Mouse (Mus musculus): ENCODE measurements around the gene Rcn3. TPM values are rescaled to one million over a fixed set of nuclear protein-coding genes. Genes with fewer than 3 reads are reported as not detected.
A peak's percentile ranks its signal among the peaks of the same experiment; 100 is the strongest.

Rcn3 gene
- polyA plus RNA-seq, 1 experiment from 2014 or later: 93.8 TPM

- 94% methylated on average over 37 of the region's 38 CpGs for WGBS
- 0 out of 2 replicates have a peak overlapping the region, but pooled peaks have one; percentile 6 for H3K9ac ChIP-seq
Observed at GRCm38 (mm10) chr7:45048001-45048890, 43.8 kb downstream of the Rcn3 start.

DNA sequence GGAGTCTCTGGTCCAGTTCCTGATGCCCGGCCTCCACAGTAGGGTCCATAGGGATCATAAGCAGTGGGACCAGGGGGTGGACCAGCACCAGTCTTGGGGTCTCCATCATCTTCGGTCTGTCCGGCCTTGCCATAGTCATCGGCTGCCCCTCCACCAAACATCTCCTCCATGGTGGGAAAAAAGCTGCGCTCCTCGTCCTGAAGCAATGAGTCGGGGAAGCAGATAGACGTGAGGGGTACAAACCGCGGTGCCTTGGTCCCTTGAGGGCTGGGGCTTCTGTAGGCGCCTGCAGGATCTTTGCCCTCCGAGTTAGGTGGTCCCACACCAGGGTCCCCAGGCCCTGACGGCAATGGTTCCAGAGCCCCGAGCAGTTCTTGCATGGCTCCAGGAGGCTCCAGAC, 44.5 kb downstream of the Rcn3 start:
- no peaks in the 10 kb centered on the region for H3K9me3 ChIP-seq
- peaks cover 79% of the 10 kb centered on the region for H3K36me3 ChIP-seq
- no peak overlapping the region for H3K27ac ChIP-seq
- H3K4me3 ChIP-seq: no peak overlapping the region
- H3K9ac ChIP-seq: no peak overlapping the region
- no peaks in the 10 kb centered on the region for H3K27me3 ChIP-seq
- peaks cover 36% of the 10 kb centered on the region for H3K4me1 ChIP-seq (replicated peaks)
- 96% methylated on average over 14 of the region's 14 CpGs for whole genome bisulfite sequencing
- ATAC-seq (ENCODE audit: low FRiP score): no peak
- H3K4me2 ChIP-seq: no peak overlapping the region

More at GRCm38 (mm10) chr7:45048001-45048890, 43.8 kb downstream of the Rcn3 start:
- Histone ChIP-seq H3K4me2 (no peak overlapping the region), H3K36me3 (peaks cover 71% of the 10 kb centered on the region), H3K9me3 (no peaks in the 10 kb centered on the region), H3K4me3 (no peak overlapping the region), H3K27ac (0 out of 2 replicates have a peak overlapping the region, but pooled peaks have one; percentile 2), H3K4me1 (replicated peaks) (peaks cover 36% of the 10 kb centered on the region), H3K27me3 (no peaks in the 10 kb centered on the region)
- ATAC-seq (ENCODE audit: low FRiP score): no peak

GRCm38 (mm10) chr7:45046853-45047350, 45.1 kb downstream of the Rcn3 start:
- Histone ChIP-seq H3K4me2 (no peak overlapping the region), H3K4me3 (no peak overlapping the region), H3K4me1 (replicated peaks) (peaks cover 35% of the 10 kb centered on the region), H3K9ac (no peak overlapping the region), H3K27ac (no peak overlapping the region), H3K27me3 (no peaks in the 10 kb centered on the region), H3K9me3 (no peaks in the 10 kb centered on the region), H3K36me3 (peaks cover 85% of the 10 kb centered on the region)
- WGBS: 95% methylated on average over 24 of the region's 26 CpGs
- ATAC-seq (ENCODE audit: low FRiP score): no peak

DNA sequence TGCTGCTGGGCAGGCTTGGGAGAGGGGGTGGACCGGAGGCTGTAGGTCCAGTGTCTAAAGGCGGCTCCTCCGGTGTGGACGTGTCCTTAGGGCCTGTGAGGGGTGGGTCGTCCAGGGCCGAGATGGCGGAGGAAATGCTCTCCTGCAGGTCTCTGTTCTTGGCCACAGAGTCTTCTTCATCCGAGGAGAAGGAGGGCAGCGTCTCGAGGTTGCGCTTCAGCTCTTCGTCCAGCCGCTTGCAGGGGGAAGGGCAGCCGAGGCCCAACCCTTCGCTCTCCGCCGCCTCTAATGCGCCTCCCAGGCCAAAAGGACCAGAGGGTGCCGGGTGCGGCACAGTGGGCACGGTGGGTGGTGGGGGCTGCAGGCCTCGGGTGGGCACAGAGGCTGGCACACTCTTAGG, 46.3 kb downstream of the Rcn3 start:
- Histone ChIP-seq H3K27ac (no peak overlapping the region), H3K9me3 (no peaks in the 10 kb centered on the region), H3K4me3 (no peak overlapping the region), H3K4me1 (replicated peaks) (peaks cover 24% of the 10 kb centered on the region), H3K9ac (no peak overlapping the region), H3K4me2 (no peak overlapping the region), H3K27me3 (no peaks in the 10 kb centered on the region), H3K36me3 (peaks cover 96% of the 10 kb centered on the region)
- ATAC-seq (ENCODE audit: low FRiP score): no peak
- WGBS: 95% methylated on average over 22 of the region's 22 CpGs

GRCm38 (mm10) chr7:45043307-45043706, 48.7 kb downstream of the Rcn3 start:
- H3K27ac ChIP-seq: no peak overlapping the region
- H3K4me3 ChIP-seq: no peak overlapping the region
- no peak overlapping the region for H3K4me2 ChIP-seq
- ATAC-seq (ENCODE audit: low FRiP score): no peak
- peaks cover 99% of the 10 kb centered on the region for H3K36me3 ChIP-seq
- H3K4me1 ChIP-seq (replicated peaks): peaks cover 6% of the 10 kb centered on the region; the same call in 1 of the 2 replicates
- no peaks in the 10 kb centered on the region for H3K27me3 ChIP-seq
- no peak overlapping the region for H3K9ac ChIP-seq
- H3K9me3 ChIP-seq: no peaks in the 10 kb centered on the region
- WGBS: 96% methylated on average over 14 of the region's 14 CpGs

DNA sequence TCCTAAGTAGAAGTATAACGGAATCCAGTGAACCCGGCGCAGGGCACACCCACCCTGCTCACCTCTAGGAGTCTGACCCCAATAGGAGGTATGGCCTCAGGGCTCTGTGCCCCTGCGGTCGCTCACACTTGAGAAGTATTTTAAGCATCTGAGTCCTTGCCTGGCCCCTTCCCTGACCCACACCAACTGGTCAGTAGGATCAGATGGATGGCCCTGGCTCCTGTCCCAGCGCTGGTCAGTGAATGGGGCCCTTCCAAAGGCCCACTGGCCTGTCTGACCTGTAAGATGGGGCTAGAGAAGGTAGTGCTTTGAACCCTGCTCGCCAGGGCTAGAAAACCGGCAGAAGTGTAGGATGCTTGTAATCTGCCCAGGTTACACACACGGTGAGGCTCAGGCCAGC, 51.2 kb downstream of the Rcn3 start:
- Histone ChIP-seq H3K4me1 (replicated peaks) (no peaks in the 10 kb centered on the region), H3K27me3 (no peaks in the 10 kb centered on the region)
- 96% methylated on average over 9 of the region's 9 CpGs for WGBS

GRCm38 (mm10) chr7:45038411-45038810, 53.6 kb downstream of the Rcn3 start:
- ATAC-seq (ENCODE audit: low FRiP score): no peak
- Histone ChIP-seq H3K9ac (no peak overlapping the region), H3K27me3 (no peaks in the 10 kb centered on the region), H3K27ac (no peak overlapping the region), H3K36me3 (peaks cover 99% of the 10 kb centered on the region), H3K4me2 (no peak overlapping the region), H3K9me3 (no peaks in the 10 kb centered on the region), H3K4me1 (replicated peaks) (no peaks in the 10 kb centered on the region), H3K4me3 (no peak overlapping the region)
- 99% methylated on average over 9 of the region's 9 CpGs for WGBS

More for the DNA sequence above, 51.2 kb downstream of the Rcn3 start:
- Histone ChIP-seq H3K9me3 (no peaks in the 10 kb centered on the region), H3K4me2 (no peak overlapping the region), H3K27ac (no peak overlapping the region), H3K4me3 (no peak overlapping the region), H3K36me3 (peaks cover 99% of the 10 kb centered on the region), H3K9ac (no peak overlapping the region)
- no peak for ATAC-seq (ENCODE audit: low FRiP score)

- Histone ChIP-seq H3K4me3 (no peak overlapping the region), H3K27me3 (no peaks in the 10 kb centered on the region), H3K4me1 (replicated peaks) (no peaks in the 10 kb centered on the region), H3K4me2 (no peak overlapping the region), H3K36me3 (peaks cover 99% of the 10 kb centered on the region), H3K9me3 (no peaks in the 10 kb centered on the region), H3K9ac (no peak overlapping the region), H3K27ac (no peak overlapping the region)
- no peak for ATAC-seq (ENCODE audit: low FRiP score)
- 70% methylated on average over 7 of the region's 7 CpGs for WGBS
Observed at GRCm38 (mm10) chr7:45037720-45038361, 54.2 kb downstream of the Rcn3 start.

DNA sequence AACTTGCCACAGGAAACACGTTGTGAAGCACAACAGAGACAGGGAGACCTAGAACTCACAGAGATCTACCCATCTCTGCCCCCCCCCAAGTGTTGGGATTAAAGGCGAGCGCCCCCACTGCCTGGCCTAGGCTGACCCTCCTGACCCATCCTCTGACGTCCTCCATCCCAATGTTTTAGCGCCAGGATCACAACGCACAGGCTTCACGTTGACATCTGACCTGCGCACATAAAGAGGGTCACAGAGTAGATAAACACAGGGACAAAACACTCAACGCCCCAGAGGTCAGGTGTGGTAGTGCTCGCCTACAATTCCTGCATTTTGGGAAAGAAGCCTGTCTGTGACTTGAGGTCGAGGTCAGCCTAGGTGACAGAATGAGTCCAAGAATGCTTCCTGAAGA, 55.3 kb downstream of the Rcn3 start:
- no peak overlapping the region for H3K9ac ChIP-seq
- H3K27me3 ChIP-seq: no peaks in the 10 kb centered on the region
- H3K9me3 ChIP-seq: no peaks in the 10 kb centered on the region
- 90% methylated on average over 11 of the region's 11 CpGs for WGBS
- H3K36me3 ChIP-seq: peaks cover 99% of the 10 kb centered on the region
- H3K4me1 ChIP-seq (replicated peaks): no peaks in the 10 kb centered on the region
- no peak overlapping the region for H3K4me2 ChIP-seq
- H3K27ac ChIP-seq: no peak overlapping the region
- ATAC-seq (ENCODE audit: low FRiP score): no peak
- no peak overlapping the region for H3K4me3 ChIP-seq

GRCm38 (mm10) chr7:45035631-45036030, 56.4 kb downstream of the Rcn3 start:
- Histone ChIP-seq H3K27me3 (no peaks in the 10 kb centered on the region), H3K9ac (no peak overlapping the region), H3K4me1 (replicated peaks) (no peaks in the 10 kb centered on the region), H3K27ac (no peak overlapping the region), H3K4me3 (no peak overlapping the region), H3K4me2 (no peak overlapping the region), H3K36me3 (peaks cover 99% of the 10 kb centered on the region), H3K9me3 (no peaks in the 10 kb centered on the region)
- WGBS: 96% methylated on average over 3 of the region's 3 CpGs
- ATAC-seq (ENCODE audit: low FRiP score): no peak

DNA sequence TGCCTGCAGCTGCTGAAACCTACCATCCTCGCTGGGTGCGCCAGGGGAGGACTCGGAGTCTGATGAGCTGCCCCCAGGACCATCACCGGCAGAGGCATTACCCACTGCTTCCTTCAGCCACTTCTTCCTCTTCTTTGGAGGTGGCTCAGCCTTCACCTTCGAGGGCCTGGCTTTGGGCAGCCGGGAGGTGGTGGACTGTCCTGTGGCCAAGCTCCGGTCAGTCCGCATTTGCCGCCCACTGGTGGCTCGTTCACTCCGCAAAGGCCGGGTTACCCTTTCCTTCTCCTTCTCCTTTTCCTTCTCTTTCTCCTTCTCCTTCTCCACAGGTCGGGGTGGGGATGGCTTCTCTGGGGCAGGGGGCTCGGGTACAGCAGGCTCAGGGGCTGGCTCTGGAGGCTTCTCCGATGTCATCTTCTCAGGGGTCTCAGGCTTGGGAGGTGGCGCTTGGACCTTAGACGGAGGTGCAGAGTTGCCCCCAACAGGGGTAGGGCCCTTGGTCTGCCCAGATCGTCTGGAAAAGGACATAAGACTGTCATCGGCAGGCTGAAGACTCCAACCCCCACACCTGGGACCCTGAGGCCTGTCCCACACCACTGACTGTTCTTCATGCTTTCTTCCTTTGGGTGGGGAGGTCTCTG, 58.2 kb downstream of the Rcn3 start:
- WGBS: 94% methylated on average over 19 of the region's 19 CpGs
- Histone ChIP-seq H3K36me3 (peaks cover 99% of the 10 kb centered on the region), H3K27ac (no peak overlapping the region), H3K27me3 (no peaks in the 10 kb centered on the region), H3K4me3 (no peak overlapping the region), H3K9ac (no peak overlapping the region), H3K9me3 (no peaks in the 10 kb centered on the region), H3K4me2 (no peak overlapping the region), H3K4me1 (replicated peaks) (no peaks in the 10 kb centered on the region)
- no peak for ATAC-seq (ENCODE audit: low FRiP score)

All from hindbrain, embryonic 13.5 days (tissue).